Mouse (Mus musculus) c-Kit-positive CD71-positive TER-119-negative erythroid progenitor cells, embryonic 14.5 days (primary cell): Measurements from ENCODE around the gene Exoc2.

Source experiments
- DNase-seq: peaks from one replicate; pipeline ENCODE4 v3.0.0-alpha.2; 2013; ENCODE audit warnings: low read depth

Gene Exoc2

GRCm38 (mm10) chr13:30973501-30974246 lies at the start of gene Exoc2, which contains the start of gene Gm5447:
TSS of gene Exoc2 (minus strand) at chr13:30974093.
TSS of gene Gm5447 (plus strand) at chr13:30974204.
- DNase-seq, result peak; percentile 62

- DNase-seq, result no peak
Measured at GRCm38 (mm10) chr13:31023664-31024063, 49.8 kb upstream of the Exoc2 start.

- no peak for DNase-seq
Measured at GRCm38 (mm10) chr13:31021927-31022326, 48.0 kb upstream of the Exoc2 start.

GRCm38 (mm10) chr13:31021514-31021913 lies 47.6 kb upstream of the Exoc2 start:
- DNase-seq, result no peak

GRCm38 (mm10) chr13:31017545-31017944 lies 43.7 kb upstream of the Exoc2 start:
- DNase-seq, result no peak

- no peak for DNase-seq
Measured at GRCm38 (mm10) chr13:31004995-31005394, 31.1 kb upstream of the Exoc2 start.

GRCm38 (mm10) chr13:31004458-31004857 lies 30.6 kb upstream of the Exoc2 start:
- no peak for DNase-seq

GRCm38 (mm10) chr13:30999799-31000198 lies 25.9 kb upstream of the Exoc2 start:
- DNase-seq, result no peak

- no peak for DNase-seq
Measured at GRCm38 (mm10) chr13:30997526-30998253, 23.8 kb upstream of the Exoc2 start.

GRCm38 (mm10) chr13:30994249-30994858 lies 20.5 kb upstream of the Exoc2 start:
- no peak for DNase-seq

GRCm38 (mm10) chr13:30993819-30994218 lies 19.9 kb upstream of the Exoc2 start:
- DNase-seq, result peak; percentile 42

- DNase-seq, result no peak
Measured at GRCm38 (mm10) chr13:30990233-30990632, 16.3 kb upstream of the Exoc2 start.

- DNase-seq, result no peak
Measured at GRCm38 (mm10) chr13:30989710-30990109, 15.8 kb upstream of the Exoc2 start.

- DNase-seq, result no peak
Measured at GRCm38 (mm10) chr13:30987686-30988085, 13.8 kb upstream of the Exoc2 start.

- DNase-seq, result no peak
Measured at GRCm38 (mm10) chr13:30986934-30987455, 13.1 kb upstream of the Exoc2 start.

GRCm38 (mm10) chr13:30985598-30986466 lies 11.9 kb upstream of the Exoc2 start:
- no peak for DNase-seq

- DNase-seq, result no peak
Measured at GRCm38 (mm10) chr13:30985275-30985597, 11.3 kb upstream of the Exoc2 start.

GRCm38 (mm10) chr13:30981666-30982065 lies 7.8 kb upstream of the Exoc2 start:
- peak; percentile 40 for DNase-seq

- DNase-seq, result no peak
Measured at GRCm38 (mm10) chr13:30978224-30978623, 4.3 kb upstream of the Exoc2 start.

GRCm38 (mm10) chr13:30976536-30977084 lies 2.7 kb upstream of the Exoc2 start:
- DNase-seq, result no peak

- DNase-seq, result no peak
Measured at GRCm38 (mm10) chr13:30974247-30974630, 346 bp upstream of the Exoc2 start.

- DNase-seq, result no peak
Measured at GRCm38 (mm10) chr13:30972102-30972501, 1.8 kb downstream of the Exoc2 start.
